In genomic region chr10:10186721-10187120, GRCm38 (mm10) we compare ENCODE assay signal across 25 mouse cellular contexts.
A peak's percentile ranks its signal among the peaks of the same experiment; 100 is the strongest.
DNase-seq lines count a peak whose midpoint lies in the region; ATAC-seq and TF ChIP-seq lines count a peak whose summit lies in the region.
"Had no signal": no experiment of that assay in that cellular context is flagged by ENCODE, and none has a peak within 500 bp of the region (broad histone marks: within the 10 kb centered on the region; RNA-seq: fewer than 3 reads in every experiment).

No protein-coding gene starts in this region.

- no peaks in the 10 kb centered on the region for H3K4me1 ChIP-seq in small intestine, adult 2 months (ENCODE audit: control insufficient read depth, insufficient read depth, insufficient read length, low read length)
- no peaks in the 10 kb centered on the region for H3K4me1 ChIP-seq in cerebellum, adult 2 months (ENCODE audit: control insufficient read depth, insufficient read depth, low read length)
- H3K4me1 ChIP-seq: embryonic facial prominence, embryonic 15.5 days; forebrain, embryonic 15.5 days; limb, embryonic 10.5 days; stomach, embryonic 15.5 days had no signal

- no peak overlapping the region for H3K4me3 ChIP-seq in small intestine, adult 2 months (ENCODE audit: low read depth, low read length)
- no peak overlapping the region for H3K4me3 ChIP-seq in cerebellum, adult 2 months (replicated peaks; ENCODE audit: insufficient read depth, low read depth, low read length)
- H3K4me3 ChIP-seq: embryonic facial prominence, embryonic 15.5 days; forebrain, embryonic 15.5 days; heart, embryonic 12.5 days; kidney, embryonic 15.5 days; left cerebral cortex, adult 2 months; limb, embryonic 10.5 days; midbrain, embryonic 15.5 days; stomach, embryonic 15.5 days had no signal

- TF ChIP-seq POLR2A in small intestine, adult 2 months (IDR thresholded peaks at IDR 0.05; ENCODE audit: low read depth, low read length), result no peak
- TF ChIP-seq POLR2A in cerebellum, adult 2 months (IDR thresholded peaks at IDR 0.05; ENCODE audit: borderline replicate concordance, insufficient read depth, low read length), result no peak

- peak; percentile 11 for ATAC-seq in activated CD4-positive, CD25-positive, alpha-beta regulatory T cell, adult 4 months
- ATAC-seq: forebrain, embryonic 15.5 days; hindbrain, postnatal 0 days; lung, postnatal 0 days; midbrain, embryonic 15.5 days had no signal

- H3K36me3 ChIP-seq in small intestine, adult 2 months (ENCODE audit: control insufficient read depth, insufficient read depth, low read length), result no peaks in the 10 kb centered on the region
- H3K36me3 ChIP-seq: embryonic facial prominence, embryonic 15.5 days; forebrain, embryonic 15.5 days; heart, embryonic 12.5 days; kidney, embryonic 15.5 days; limb, embryonic 10.5 days; midbrain, embryonic 15.5 days; stomach, embryonic 15.5 days had no signal

- peak overlapping the region; percentile 27 for H3K27ac ChIP-seq in small intestine, adult 2 months (ENCODE audit: insufficient read depth, low read depth, low read length)
- no peak overlapping the region for H3K27ac ChIP-seq in cerebellum, adult 2 months (ENCODE audit: insufficient read depth, low read length)
- H3K27ac ChIP-seq: embryonic facial prominence, embryonic 15.5 days; forebrain, embryonic 15.5 days; hindbrain, postnatal 0 days; kidney, embryonic 15.5 days; left cerebral cortex, adult 2 months; limb, embryonic 10.5 days; midbrain, embryonic 15.5 days; stomach, embryonic 15.5 days had no signal

- H3K27me3 ChIP-seq in small intestine, adult 2 months (ENCODE audit: control insufficient read depth, insufficient read depth, low read length), result no peaks in the 10 kb centered on the region
- H3K27me3 ChIP-seq in cerebellum, adult 2 months (ENCODE audit: control insufficient read depth, insufficient read depth, low read length), result no peaks in the 10 kb centered on the region
- H3K27me3 ChIP-seq: embryonic facial prominence, embryonic 15.5 days; forebrain, embryonic 15.5 days; heart, embryonic 12.5 days; kidney, embryonic 15.5 days; midbrain, embryonic 15.5 days; stomach, embryonic 15.5 days had no signal

- peak; percentile 60 for DNase-seq in heart, adult 11 months
- no peak for DNase-seq in heart, postnatal 4 days
- peak; percentile 25 for DNase-seq in thymus, postnatal 4 days
- DNase-seq in yolk sac, embryonic 10.5 days (ENCODE audit: low spot score), result no peak
- DNase-seq in testis, postnatal 14 days (ENCODE audit: low spot score), result no peak
- DNase-seq in cerebellum, adult 2 months, result no peak
- DNase-seq: adrenal gland, postnatal 10 days; cerebellum, adult 18-20 months; gastrocnemius, postnatal 10 days; heart, adult 18-20 months; heart, postnatal 10 days; kidney, adult 11 months; liver had no signal

- 64% methylated on average over 5 of the region's 5 CpGs for WGBS in small intestine, adult 2 months
- 88% methylated on average over 5 of the region's 5 CpGs for WGBS in cerebellum, adult 2 months

- no peak for TF ChIP-seq CTCF in small intestine, adult 2 months (IDR thresholded peaks at IDR 0.05; ENCODE audit: extremely low read depth, insufficient read length, insufficient replicate concordance, low read depth, low read length)
- TF ChIP-seq CTCF in cerebellum, adult 2 months (IDR thresholded peaks at IDR 0.05; ENCODE audit: borderline replicate concordance, insufficient read depth, low read depth, low read length), result no peak

Comparison
In these comparisons a context has a peak if more than half of its experiments do, and no peak if none do; other contexts are left out.
1. DNase-seq: peak in heart, adult 11 months (single experiment) and thymus, postnatal 4 days (single experiment); none in heart, postnatal 4 days (single experiment), yolk sac, embryonic 10.5 days (single experiment), testis, postnatal 14 days (single experiment) and cerebellum, adult 2 months (0 of 2).